Mouse (Mus musculus) CH12.LX (cell line): ENCODE results near the gene Olfr224. TPM values are rescaled to one million over a fixed set of nuclear protein-coding genes. Genes with fewer than 3 reads are reported as not detected.
"Not testable (repeated sequence)": the region's sequence is repeated elsewhere in the genome, so short reads cannot be mapped to it uniquely, and the experiment has no call there.

Experiments used
- DNase-seq: peaks from one replicate; pipeline ENCODE4 v3.0.0-alpha.2; 2013; ENCODE audit errors: extremely low read depth
- H3K27ac ChIP-seq: 2 replicates; pipeline ENCODE4 v1.5.1; 2012; ENCODE audit warnings: low read depth, mild to moderate bottlenecking, control low read depth, moderate library complexity; ENCODE audit not compliant: insufficient read depth
- H3K27me3 ChIP-seq: replicated peaks from 2 replicates; pipeline ENCODE3; 2012; ENCODE audit warnings: inconsistent platforms
- H3K36me3 ChIP-seq, 2 experiments: replicated peaks in 1 of 2; 2 replicates each; pipeline versions ENCODE3 to v1.6.1; 2012; ENCODE audit warnings: inconsistent platforms in 1 of 2, low read length in 1 of 2, mild to moderate bottlenecking in 1 of 2, mixed read lengths in 1 of 2, moderate library complexity in 1 of 2; ENCODE audit not compliant: control insufficient read depth in 1 of 2, insufficient read depth in 1 of 2
- H3K4me1 ChIP-seq, 2 experiments: 2 replicates each; pipeline ENCODE4 v1.6.1; 2012; ENCODE audit warnings: inconsistent platforms in 1 of 2, moderate library complexity in 1 of 2; ENCODE audit not compliant: insufficient read depth in 2 of 2, control insufficient read depth in 1 of 2
- H3K4me2 ChIP-seq: 2 replicates; pipeline ENCODE4 v1.6.1; 2012; ENCODE audit warnings: low read depth, mild to moderate bottlenecking, control low read depth; ENCODE audit not compliant: poor library complexity, insufficient read depth, severe bottlenecking
- H3K4me3 ChIP-seq, 3 experiments: fragments of 150-350 bp in 1 of 3; sonication (generic) in 1 of 3; replicated peaks in 1 of 3; 2 replicates each; pipeline versions ENCODE3 to v1.5.1; 2011 to 2012; ENCODE audit warnings: low read depth in 2 of 3, low read length in 2 of 3, mild to moderate bottlenecking in 2 of 3, moderate library complexity in 2 of 3, control low read depth in 1 of 3, improper control_type of control experiment in 1 of 3, inconsistent platforms in 1 of 3, mixed read lengths in 1 of 3; ENCODE audit not compliant: poor library complexity in 1 of 3
- H3K79me2 ChIP-seq: replicated peaks from 2 replicates; pipeline ENCODE4 v1.6.1; 2012; ENCODE audit warnings: mild to moderate bottlenecking, moderate library complexity; ENCODE audit not compliant: control insufficient read depth, poor library complexity, insufficient read depth, severe bottlenecking; ENCODE audit errors: extremely low read depth
- H3K9ac ChIP-seq: 2 replicates; pipeline ENCODE4 v1.6.1; 2012; ENCODE audit warnings: low read depth, mild to moderate bottlenecking, control low read depth, moderate library complexity; ENCODE audit not compliant: insufficient read depth
- H3K9me3 ChIP-seq: replicated peaks from 2 replicates; pipeline ENCODE3; 2012; ENCODE audit warnings: low read length, inconsistent platforms, mixed read lengths
- CHD1 ChIP-seq: IDR thresholded peaks from 2 replicates; pipeline ENCODE4 v1.6.1; 2012; ENCODE audit warnings: low read depth, low read length, improper control_type of control experiment, inconsistent platforms
- CHD2 ChIP-seq: IDR thresholded peaks from 2 replicates; pipeline ENCODE4 v1.6.1; 2011; ENCODE audit warnings: low read length, improper control_type of control experiment
- CTCF ChIP-seq, 2 experiments: IDR thresholded peaks in 1 of 2; conservative IDR thresholded peaks in 1 of 2; 2 replicates each; pipeline ENCODE4 v1.5.1; 2011 to 2012; ENCODE audit warnings: low read depth in 2 of 2, low read length in 2 of 2, improper control_type of control experiment in 1 of 2, inconsistent platforms in 1 of 2, mild to moderate bottlenecking in 1 of 2, moderate library complexity in 1 of 2
- E2F4 ChIP-seq: IDR thresholded peaks from 2 replicates; pipeline ENCODE4 v1.6.1; 2011; ENCODE audit warnings: low read depth, low read length, improper control_type of control experiment; ENCODE audit not compliant: insufficient replicate concordance
- ELF1 ChIP-seq: IDR thresholded peaks from 2 replicates; pipeline ENCODE4 v1.6.1; 2014; ENCODE audit warnings: low read depth, mild to moderate bottlenecking, inconsistent platforms, low read length, improper control_type of control experiment
- ETS1 ChIP-seq: conservative IDR thresholded peaks from 2 replicates; pipeline ENCODE4 v1.6.1; 2012; ENCODE audit warnings: low read depth, mild to moderate bottlenecking, inconsistent platforms, low read length, improper control_type of control experiment, moderate library complexity
- GABPA ChIP-seq: IDR thresholded peaks from 2 replicates; pipeline ENCODE4 v1.6.1; 2012; ENCODE audit warnings: low read depth, low read length, improper control_type of control experiment, inconsistent platforms; ENCODE audit not compliant: insufficient replicate concordance
- HCFC1 ChIP-seq: IDR thresholded peaks from 2 replicates; pipeline ENCODE4 v1.6.1; 2012; ENCODE audit warnings: low read depth, mild to moderate bottlenecking, inconsistent platforms, low read length, improper control_type of control experiment
- KAT2A ChIP-seq: IDR thresholded peaks from 2 replicates; pipeline ENCODE4 v1.6.1; 2012; ENCODE audit warnings: low read length, improper control_type of control experiment, inconsistent platforms; ENCODE audit not compliant: insufficient replicate concordance
- MEF2A ChIP-seq: IDR thresholded peaks from 2 replicates; pipeline ENCODE4 v1.6.1; 2014; ENCODE audit warnings: low read depth, mild to moderate bottlenecking, inconsistent platforms, low read length, improper control_type of control experiment, borderline replicate concordance
- NRF1 ChIP-seq: IDR thresholded peaks from 2 replicates; pipeline ENCODE4 v1.6.1; 2014; ENCODE audit warnings: low read depth, mild to moderate bottlenecking, inconsistent platforms, low read length, improper control_type of control experiment, moderate library complexity
- PAX5 ChIP-seq: IDR thresholded peaks from 2 replicates; pipeline ENCODE4 v1.6.1; 2012; ENCODE audit warnings: low read length, inconsistent platforms, mixed read lengths
- POLR2AphosphoS2 ChIP-seq: IDR thresholded peaks from 2 replicates; pipeline ENCODE4 v1.6.1; 2011; ENCODE audit warnings: low read depth, low read length, improper control_type of control experiment
- RCOR1 ChIP-seq: conservative IDR thresholded peaks from 2 replicates; pipeline ENCODE4 v1.6.1; 2012; ENCODE audit warnings: low read depth, mild to moderate bottlenecking, inconsistent platforms, low read length, improper control_type of control experiment
- SIN3A ChIP-seq: IDR thresholded peaks from 2 replicates; pipeline ENCODE4 v1.6.1; 2012; ENCODE audit warnings: low read length, improper control_type of control experiment, inconsistent platforms
- TBP ChIP-seq: conservative IDR thresholded peaks from 2 replicates; pipeline ENCODE4 v1.6.1; 2011; ENCODE audit warnings: low read depth, low read length, improper control_type of control experiment
- TCF12 ChIP-seq: IDR thresholded peaks from 2 replicates; pipeline ENCODE4 v1.6.1; 2014; ENCODE audit warnings: low read depth, mild to moderate bottlenecking, inconsistent platforms, low read length, improper control_type of control experiment
- ZMIZ1 ChIP-seq: IDR thresholded peaks from 2 replicates; pipeline ENCODE4 v1.6.1; 2012; ENCODE audit warnings: low read depth, mild to moderate bottlenecking, inconsistent platforms, low read length, improper control_type of control experiment
- dilution Hi-C: fragments of 300-500 bp; cut with MboI; formaldehyde crosslinking; loops from 2 replicates; pipeline ENCODE4 v1.14.3; 2020; ENCODE audit warnings: low sequenced_read_pairs; ENCODE audit not compliant: extremely low pct_unique_long_range_greater_than_20kb, extremely low pct_ligation_motif_present
- in situ Hi-C: fragments of 300-500 bp; cut with MboI; formaldehyde crosslinking; loops from 3 replicates; pipeline ENCODE4 v1.14.3; 2019; ENCODE audit warnings: low sequenced_read_pairs, low pct_ligation_motif_present, low pct_unique_long_range_greater_than_20kb, mixed read lengths
- polyA plus RNA-seq: library from polyadenylated mRNA; unstranded; fragments of >175 nt; gene quantifications from 2 replicates; pipeline ENCODE4 v1.2.1, GENCODE M21; 2012; ENCODE audit warnings: low read depth; ENCODE audit not compliant: insufficient read length
- total RNA-seq, 2 experiments: library from RNA; depleted of rRNA; stranded (reverse); fragments of 300-350 nt in 1 of 2; fragments of >200 nt in 1 of 2; gene quantifications; 2 replicates each; pipeline ENCODE4 v1.2.3; 2012 to 2014

Olfr224 gene
- total and polyA plus RNA-seq, 3 experiments: not detected

GRCm38 (mm10) chr11:58546322-58546721 lies 24.0 kb downstream of the Olfr224 start, which contains the start of gene Olfr329-ps:
Olfr329-ps (minus strand) TSS chr11:58546422.
- Histone ChIP-seq H3K4me3 (no peak within 1 kb of the TSS), H3K36me3 (no peaks in the 10 kb centered on the region), H3K9me3 (no peaks in the 10 kb centered on the region), H3K27ac (no peak within 1 kb of the TSS), H3K4me2 (no peak within 1 kb of the TSS), H3K79me2 (no peaks in the 10 kb centered on the region)
- DNase-seq: no peak
- TF ChIP-seq PAX5: no peak
- no peak for TF ChIP-seq CHD2
- no peak for TF ChIP-seq ZMIZ1
- TF ChIP-seq POLR2AphosphoS2: no peak
- TF ChIP-seq GABPA: no peak
- no peak for TF ChIP-seq CTCF (conservative IDR thresholded peaks at IDR 0.05 in 1 of 2, IDR thresholded peaks at IDR 0.05 in 1 of 2; ENCODE audit: low read depth in 2 of 2, low read length in 2 of 2)
- TF ChIP-seq ETS1: no peak
- no peak for TF ChIP-seq E2F4
- TF ChIP-seq TCF12: no peak
- no peak for TF ChIP-seq CHD1
- TF ChIP-seq TBP: no peak
- TF ChIP-seq RCOR1: no peak
- TF ChIP-seq MEF2A: no peak
- TF ChIP-seq KAT2A: no peak
- TF ChIP-seq ELF1: no peak
- no peak for TF ChIP-seq NRF1
- no peak for TF ChIP-seq HCFC1
- TF ChIP-seq SIN3A: no peak
- TF ChIP-seq, all 38 proteins: peak for 0
- Histone ChIP-seq H3K27me3 (peaks cover 76% of the 10 kb centered on the region), H3K4me1 (no peaks in the 10 kb centered on the region), H3K9ac (no peak within 1 kb of the TSS)
- dilution Hi-C loops: no loop called here
- in situ Hi-C loops: no loop called here

- H3K9me3 ChIP-seq, H3K27ac ChIP-seq, H3K4me2 ChIP-seq, H3K36me3 ChIP-seq, H3K79me2 ChIP-seq, DNase-seq, H3K4me1 ChIP-seq, H3K9ac ChIP-seq, dilution Hi-C loops, H3K4me3 ChIP-seq, in situ Hi-C loops: not testable (repeated sequence)
- peaks cover 44% of the 10 kb centered on the region for H3K27me3 ChIP-seq
Observed at GRCm38 (mm10) chr11:58534736-58535135, 35.6 kb downstream of the Olfr224 start, which contains the start of gene Olfr330. Olfr330 (minus strand) TSS chr11:58534836.

GRCm38 (mm10) chr11:58519756-58520155 lies 50.6 kb downstream of the Olfr224 start:
- H3K27me3 ChIP-seq, H3K4me3 ChIP-seq, H3K9ac ChIP-seq, H3K27ac ChIP-seq, in situ Hi-C loops, H3K79me2 ChIP-seq, H3K4me2 ChIP-seq, H3K4me1 ChIP-seq, H3K9me3 ChIP-seq, H3K36me3 ChIP-seq, DNase-seq, dilution Hi-C loops: not testable (repeated sequence)

DNA sequence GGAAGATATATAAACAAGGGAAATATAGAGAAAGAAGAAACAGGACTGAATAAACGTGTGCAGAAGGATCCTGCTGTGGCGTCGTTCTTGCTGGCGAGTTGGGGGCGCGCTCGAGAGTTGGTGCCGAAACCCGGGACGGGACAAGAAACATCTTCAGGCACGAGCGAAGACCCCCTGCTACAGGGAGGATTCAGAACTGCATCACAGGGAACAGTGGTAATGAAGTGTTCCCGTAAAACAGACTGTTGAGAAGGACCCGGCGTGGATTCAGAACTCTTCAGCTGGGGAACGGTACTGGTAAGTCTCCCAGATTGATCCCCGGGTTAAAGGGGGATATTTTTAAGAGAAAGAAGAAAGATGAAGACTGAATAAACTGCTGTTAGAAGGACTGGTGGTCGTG lies 51.4 kb downstream of the Olfr224 start:
- H3K27me3 ChIP-seq, H3K4me2 ChIP-seq, H3K27ac ChIP-seq, H3K9me3 ChIP-seq, H3K9ac ChIP-seq, H3K4me3 ChIP-seq, H3K4me1 ChIP-seq, DNase-seq, dilution Hi-C loops, H3K36me3 ChIP-seq, in situ Hi-C loops, H3K79me2 ChIP-seq: not testable (repeated sequence)
